Mouse (Mus musculus) liver, embryonic 15.5 days (tissue): Measurements from ENCODE around the gene Stk32c. TPM values are rescaled to one million over a fixed set of nuclear protein-coding genes. Genes with fewer than 3 reads are reported as not detected.

Experiments
- ATAC-seq: fragments of 200-750 bp; cut with Nextera tagmentation; 2 replicates; pipeline ENCODE4 v1.8.0; 2017; ENCODE audit warnings: moderate number of reproducible peaks, mild to moderate bottlenecking, moderate library complexity; ENCODE audit not compliant: insufficient read depth
- H3K27ac ChIP-seq: fragments of 300-500 bp; sonication (generic); replicated peaks from 2 replicates; pipeline ENCODE4 v1.5.1; 2015; ENCODE audit warnings: mild to moderate bottlenecking, inconsistent platforms
- H3K27me3 ChIP-seq: fragments of 300-500 bp; sonication (generic); 2 replicates; pipeline ENCODE4 v1.6.1; 2015; ENCODE audit warnings: mild to moderate bottlenecking, inconsistent platforms
- H3K36me3 ChIP-seq: fragments of 300-500 bp; sonication (generic); replicated peaks from 2 replicates; pipeline ENCODE4 v1.6.1; 2015; ENCODE audit warnings: moderate library complexity, mild to moderate bottlenecking, inconsistent platforms
- H3K4me1 ChIP-seq: fragments of 300-500 bp; sonication (generic); replicated peaks from 2 replicates; pipeline ENCODE4 v1.6.1; 2015; ENCODE audit warnings: inconsistent platforms
- H3K4me2 ChIP-seq: fragments of 300-500 bp; sonication (generic); 2 replicates; pipeline ENCODE4 v1.6.1; 2015; ENCODE audit warnings: moderate library complexity, mild to moderate bottlenecking, inconsistent platforms
- H3K4me3 ChIP-seq: fragments of 300-500 bp; sonication (generic); replicated peaks from 2 replicates; pipeline ENCODE4 v1.5.1; 2015; ENCODE audit warnings: mild to moderate bottlenecking, inconsistent platforms
- H3K9ac ChIP-seq: fragments of 300-500 bp; sonication (generic); 2 replicates; pipeline ENCODE4 v1.6.1; 2015; ENCODE audit warnings: moderate library complexity, mild to moderate bottlenecking, inconsistent platforms
- H3K9me3 ChIP-seq: fragments of 300-500 bp; sonication (generic); replicated peaks from 2 replicates; pipeline ENCODE4 v1.6.1; 2016; ENCODE audit warnings: inconsistent platforms
- whole genome bisulfite sequencing: fragments of 180-500 bp; shearing (Covaris S2); methylation state at CpG from one replicate; pipeline ENCODE4 v1.1.7; 2015; ENCODE audit warnings: mixed read lengths; ENCODE audit not compliant: insufficient replicate concordance; 5-methylcytosine and 5-hydroxymethylcytosine counted together
- polyA plus RNA-seq: library from polyadenylated mRNA; unstranded; fragments of >200 nt; fragmentation: Nextera tagmentation; extraction: Ambion mirVana; gene quantifications from 2 replicates; pipeline ENCODE4 v1.2.1, GENCODE M21; 2015

Gene Stk32c
- polyA plus RNA-seq, 1 experiment from 2014 or later, result not detected

- Histone ChIP-seq H3K4me3 (no peak overlapping the region), H3K27me3 (no peaks in the 10 kb centered on the region), H3K4me1 (no peaks in the 10 kb centered on the region), H3K9me3 (no peaks in the 10 kb centered on the region), H3K4me2 (no peak overlapping the region), H3K9ac (no peak overlapping the region), H3K36me3 (no peaks in the 10 kb centered on the region), H3K27ac (no peak overlapping the region)
- 33% methylated on average over 11 of the region's 11 CpGs for WGBS
- ATAC-seq, result no peak
Observed at GRCm38 (mm10) chr7:139139921-139140461, 73.1 kb downstream of the Stk32c start.

DNA sequence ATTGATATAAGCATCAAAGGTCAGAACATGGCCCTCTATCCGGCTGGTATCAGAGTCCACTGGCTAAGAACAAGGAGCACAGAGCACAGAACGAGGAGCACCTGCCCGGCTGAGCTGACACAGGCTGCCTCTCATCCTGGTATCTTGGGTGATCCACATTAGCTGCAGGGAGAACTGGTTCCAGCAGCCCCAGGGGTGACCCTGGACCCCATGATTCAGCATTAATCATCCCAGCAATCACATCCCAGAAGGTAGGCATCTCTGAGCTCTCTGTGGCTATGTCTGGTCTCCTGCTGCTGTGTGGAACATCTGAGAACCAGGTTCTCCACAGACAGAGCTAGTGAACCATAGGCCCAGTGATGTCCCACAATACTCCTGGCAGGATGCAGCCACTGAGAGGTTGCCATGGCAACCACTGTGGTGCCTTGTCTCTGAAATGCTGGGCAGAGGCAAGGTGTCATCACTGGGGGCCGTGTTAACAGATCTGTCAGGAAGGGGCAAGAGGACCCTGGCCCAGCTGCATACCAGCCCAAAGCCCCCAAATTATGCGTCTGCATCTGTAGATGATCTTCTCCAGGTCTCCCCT is 76.1 kb downstream of the Stk32c start:
- Histone ChIP-seq H3K4me1 (no peaks in the 10 kb centered on the region), H3K36me3 (no peaks in the 10 kb centered on the region), H3K27ac (no peak overlapping the region), H3K4me2 (no peak overlapping the region), H3K4me3 (no peak overlapping the region), H3K27me3 (no peaks in the 10 kb centered on the region), H3K9me3 (no peaks in the 10 kb centered on the region), H3K9ac (no peak overlapping the region)
- WGBS, result 57% methylated on average over 5 of the region's 5 CpGs
- ATAC-seq, result no peak

- H3K27ac ChIP-seq, result no peak overlapping the region
- H3K4me2 ChIP-seq, result no peak overlapping the region
- H3K36me3 ChIP-seq, result no peaks in the 10 kb centered on the region
- H3K4me1 ChIP-seq, result no peaks in the 10 kb centered on the region
- no peak overlapping the region for H3K4me3 ChIP-seq
- WGBS, result 56% methylated on average over 5 of the region's 5 CpGs
- H3K9ac ChIP-seq, result no peak overlapping the region
- H3K27me3 ChIP-seq, result no peaks in the 10 kb centered on the region
- no peaks in the 10 kb centered on the region for H3K9me3 ChIP-seq
- ATAC-seq, result no peak
Observed at GRCm38 (mm10) chr7:139135236-139135635, 77.9 kb downstream of the Stk32c start.

GRCm38 (mm10) chr7:139133446-139133845 is 79.7 kb downstream of the Stk32c start:
- Histone ChIP-seq H3K36me3 (no peaks in the 10 kb centered on the region), H3K9ac (no peak overlapping the region), H3K4me3 (no peak overlapping the region), H3K9me3 (no peaks in the 10 kb centered on the region), H3K27ac (no peak overlapping the region), H3K4me1 (no peaks in the 10 kb centered on the region), H3K27me3 (no peaks in the 10 kb centered on the region), H3K4me2 (no peak overlapping the region)
- ATAC-seq, result no peak
- WGBS, result 59% methylated on average over 3 of the region's 3 CpGs

- Histone ChIP-seq H3K27ac (no peak overlapping the region), H3K27me3 (no peaks in the 10 kb centered on the region), H3K4me2 (no peak overlapping the region), H3K36me3 (no peaks in the 10 kb centered on the region), H3K9me3 (no peaks in the 10 kb centered on the region), H3K4me1 (no peaks in the 10 kb centered on the region), H3K9ac (no peak overlapping the region), H3K4me3 (no peak overlapping the region)
- no peak for ATAC-seq
- 25% methylated on average over 8 of the region's 8 CpGs for WGBS
Observed at GRCm38 (mm10) chr7:139131538-139131937, 81.6 kb downstream of the Stk32c start.

- no peaks in the 10 kb centered on the region for H3K4me1 ChIP-seq
- H3K4me3 ChIP-seq, result no peak overlapping the region
- no peaks in the 10 kb centered on the region for H3K9me3 ChIP-seq
- 45% methylated on average over 6 of the region's 6 CpGs for WGBS
- H3K9ac ChIP-seq, result no peak overlapping the region
- ATAC-seq, result no peak
- no peaks in the 10 kb centered on the region for H3K27me3 ChIP-seq
- no peak overlapping the region for H3K27ac ChIP-seq
- no peaks in the 10 kb centered on the region for H3K36me3 ChIP-seq
- no peak overlapping the region for H3K4me2 ChIP-seq
Observed at GRCm38 (mm10) chr7:139130361-139130760, 82.7 kb downstream of the Stk32c start.

DNA sequence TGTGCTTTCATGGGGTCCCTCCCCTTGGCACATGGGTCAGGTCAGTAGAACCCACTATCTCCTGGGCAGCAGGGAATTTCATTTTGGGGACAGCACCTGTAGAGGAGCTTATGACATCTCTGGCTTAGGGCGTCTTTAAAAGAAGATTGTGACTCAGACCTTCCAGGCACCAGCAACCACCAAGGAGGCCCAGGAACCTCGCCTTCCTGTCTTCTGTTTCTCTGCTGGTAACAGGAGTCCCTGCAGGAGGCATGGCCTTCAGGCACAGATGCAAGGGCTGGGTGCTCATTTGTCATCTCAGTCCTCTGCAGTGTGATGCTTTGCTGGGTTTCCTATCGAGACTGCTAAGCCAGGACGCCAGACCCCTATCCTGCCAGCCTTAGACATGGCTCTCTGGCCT is 84.1 kb downstream of the Stk32c start:
- H3K4me3 ChIP-seq, result no peak overlapping the region
- WGBS, result 45% methylated on average over 4 of the region's 4 CpGs
- no peak for ATAC-seq

GRCm38 (mm10) chr7:139126549-139126948 is 86.6 kb downstream of the Stk32c start:
- H3K9ac ChIP-seq, result no peak overlapping the region
- no peak overlapping the region for H3K4me2 ChIP-seq
- WGBS, result 66% methylated on average over 7 of the region's 7 CpGs
- H3K4me3 ChIP-seq, result no peak overlapping the region
- H3K27me3 ChIP-seq, result no peaks in the 10 kb centered on the region
- H3K27ac ChIP-seq, result no peak overlapping the region
- H3K4me1 ChIP-seq, result no peaks in the 10 kb centered on the region
- no peaks in the 10 kb centered on the region for H3K9me3 ChIP-seq
- no peaks in the 10 kb centered on the region for H3K36me3 ChIP-seq
- ATAC-seq, result no peak

More for the DNA sequence above, 84.1 kb downstream of the Stk32c start:
- Histone ChIP-seq H3K27ac (no peak overlapping the region), H3K9me3 (no peaks in the 10 kb centered on the region), H3K9ac (no peak overlapping the region), H3K4me1 (no peaks in the 10 kb centered on the region), H3K36me3 (no peaks in the 10 kb centered on the region), H3K4me2 (no peak overlapping the region), H3K27me3 (no peaks in the 10 kb centered on the region)

GRCm38 (mm10) chr7:139125881-139126280 is 87.2 kb downstream of the Stk32c start:
- no peaks in the 10 kb centered on the region for H3K9me3 ChIP-seq
- ATAC-seq, result no peak
- H3K4me3 ChIP-seq, result no peak overlapping the region
- H3K4me1 ChIP-seq, result no peaks in the 10 kb centered on the region
- H3K9ac ChIP-seq, result no peak overlapping the region
- WGBS, result 67% methylated on average over 4 of the region's 4 CpGs
- no peak overlapping the region for H3K27ac ChIP-seq
- H3K27me3 ChIP-seq, result no peaks in the 10 kb centered on the region
- H3K4me2 ChIP-seq, result no peak overlapping the region
- no peaks in the 10 kb centered on the region for H3K36me3 ChIP-seq

DNA sequence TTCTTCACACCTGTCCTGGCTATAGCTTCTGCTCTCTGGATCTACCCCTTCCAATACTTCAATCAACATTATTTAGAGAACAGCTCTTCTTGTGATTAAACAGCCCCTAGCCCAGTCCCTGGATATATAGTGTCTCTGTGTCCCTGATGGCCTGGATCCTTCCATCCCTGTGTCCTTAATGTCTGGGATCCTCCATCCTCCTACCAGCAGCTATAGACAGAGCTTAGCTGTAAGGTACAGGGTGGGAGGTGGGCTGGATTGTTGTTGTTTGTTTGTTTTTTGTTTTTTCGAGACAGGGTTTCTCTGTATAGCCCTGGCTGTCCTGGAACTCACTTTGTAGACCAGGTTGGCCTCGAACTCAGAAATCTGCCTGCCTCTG is 93.3 kb downstream of the Stk32c start:
- Histone ChIP-seq H3K9ac (no peak overlapping the region), H3K4me3 (no peak overlapping the region), H3K27me3 (no peaks in the 10 kb centered on the region), H3K27ac (no peak overlapping the region), H3K9me3 (no peaks in the 10 kb centered on the region), H3K4me1 (no peaks in the 10 kb centered on the region), H3K36me3 (no peaks in the 10 kb centered on the region), H3K4me2 (no peak overlapping the region)
- 23% methylated on average over 2 of the region's 2 CpGs for WGBS
- ATAC-seq, result no peak

DNA sequence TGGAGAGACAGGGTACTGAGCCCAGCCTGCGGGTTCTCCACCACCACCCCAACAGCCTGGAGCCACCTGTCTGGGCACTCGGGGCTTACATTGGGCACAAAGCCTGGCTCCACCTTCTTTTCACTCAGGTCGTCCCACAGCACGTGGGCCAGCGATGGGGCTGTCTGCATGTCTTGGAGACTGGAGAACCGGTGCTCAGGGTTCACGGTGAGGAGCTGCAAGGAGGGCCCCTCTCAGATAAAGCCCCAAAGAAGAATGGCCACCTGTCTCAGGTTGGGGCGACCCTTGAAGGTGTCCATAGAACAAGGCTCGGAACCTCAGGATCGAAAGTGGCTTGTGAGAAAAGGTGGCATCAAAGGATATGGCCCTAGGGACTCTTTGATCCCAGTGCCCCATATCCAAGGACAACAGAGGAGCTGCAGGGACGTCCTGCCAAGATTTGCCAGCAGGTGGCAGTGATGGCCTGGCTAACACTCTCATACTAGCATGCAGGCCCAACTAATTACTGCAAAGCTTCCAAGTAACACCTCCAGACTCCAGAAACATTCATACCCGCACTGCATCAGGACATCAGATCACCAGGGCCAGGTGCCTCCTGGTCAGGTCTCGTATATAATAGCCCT is 93.8 kb downstream of the Stk32c start:
- Histone ChIP-seq H3K4me1 (no peaks in the 10 kb centered on the region), H3K9ac (no peak overlapping the region), H3K4me3 (no peak overlapping the region), H3K27ac (no peak overlapping the region), H3K4me2 (no peak overlapping the region), H3K9me3 (no peaks in the 10 kb centered on the region), H3K27me3 (no peaks in the 10 kb centered on the region), H3K36me3 (no peaks in the 10 kb centered on the region)
- ATAC-seq, result no peak
- 33% methylated on average over 13 of the region's 13 CpGs for WGBS
